Mouse (Mus musculus) hindbrain, embryonic 14.5 days (tissue): Measurements from ENCODE around the gene Phf23. TPM values are rescaled to one million over a fixed set of nuclear protein-coding genes. Genes with fewer than 3 reads are reported as not detected.

Experiments used
- ATAC-seq: fragments of 200-750 bp; cut with Nextera tagmentation; 2 replicates; pipeline ENCODE4 v1.8.0; 2017; ENCODE audit warnings: moderate number of reproducible peaks, mild to moderate bottlenecking, moderate TSS enrichment, moderate library complexity; ENCODE audit not compliant: low FRiP score
- DNase-seq: peaks from one replicate; pipeline ENCODE4 v3.0.0-alpha.2; 2015; ENCODE audit warnings: low spot score
- H3K27ac ChIP-seq: fragments of 300-500 bp; sonication (generic); 2 replicates; pipeline ENCODE4 v1.5.1; 2014; ENCODE audit warnings: mild to moderate bottlenecking, moderate library complexity
- H3K27me3 ChIP-seq: fragments of 300-500 bp; sonication (generic); 2 replicates; pipeline ENCODE4 v1.6.1; 2014; ENCODE audit warnings: mild to moderate bottlenecking, low read length, mixed read lengths; ENCODE audit not compliant: control insufficient read depth, insufficient read depth
- H3K36me3 ChIP-seq: fragments of 300-500 bp; sonication (generic); replicated peaks from 2 replicates; pipeline ENCODE4 v1.6.1; 2014; ENCODE audit not compliant: control insufficient read depth, insufficient read depth
- H3K4me1 ChIP-seq: fragments of 300-500 bp; sonication (generic); replicated peaks from 2 replicates; pipeline ENCODE4 v1.6.1; 2014; ENCODE audit warnings: antibody characterized with exemption, low read length, mixed read lengths; ENCODE audit not compliant: control insufficient read depth, insufficient read depth
- H3K4me2 ChIP-seq: fragments of 300-500 bp; sonication (generic); replicated peaks from 2 replicates; pipeline ENCODE4 v1.6.1; 2014; ENCODE audit warnings: mild to moderate bottlenecking, moderate library complexity
- H3K4me3 ChIP-seq: fragments of 300-500 bp; sonication (generic); replicated peaks from 2 replicates; pipeline ENCODE4 v1.5.1; 2014; ENCODE audit warnings: mild to moderate bottlenecking, low read length
- H3K9ac ChIP-seq: fragments of 300-500 bp; sonication (generic); 2 replicates; pipeline ENCODE4 v1.6.1; 2014
- H3K9me3 ChIP-seq: fragments of 300-500 bp; sonication (generic); 2 replicates; pipeline ENCODE4 v1.6.1; 2016; ENCODE audit warnings: low read length; ENCODE audit not compliant: control insufficient read depth
- WGBS: fragments of 180-500 bp; shearing (Covaris S2); extraction: QIAGEN DNeasy Blood & Tissue Kit; methylation state at CpG from one replicate; pipeline ENCODE4 v1.1.7; 2014; 5-methylcytosine and 5-hydroxymethylcytosine counted together
- polyA plus RNA-seq: library from polyadenylated mRNA; unstranded; fragments of >200 nt; fragmentation: Nextera tagmentation; extraction: Ambion mirVana; gene quantifications from 2 replicates; pipeline ENCODE4 v1.2.1, GENCODE M21; 2014

The Phf23 gene
- polyA plus RNA-seq, 1 experiment from 2014 or later, result 38.0 TPM

DNA sequence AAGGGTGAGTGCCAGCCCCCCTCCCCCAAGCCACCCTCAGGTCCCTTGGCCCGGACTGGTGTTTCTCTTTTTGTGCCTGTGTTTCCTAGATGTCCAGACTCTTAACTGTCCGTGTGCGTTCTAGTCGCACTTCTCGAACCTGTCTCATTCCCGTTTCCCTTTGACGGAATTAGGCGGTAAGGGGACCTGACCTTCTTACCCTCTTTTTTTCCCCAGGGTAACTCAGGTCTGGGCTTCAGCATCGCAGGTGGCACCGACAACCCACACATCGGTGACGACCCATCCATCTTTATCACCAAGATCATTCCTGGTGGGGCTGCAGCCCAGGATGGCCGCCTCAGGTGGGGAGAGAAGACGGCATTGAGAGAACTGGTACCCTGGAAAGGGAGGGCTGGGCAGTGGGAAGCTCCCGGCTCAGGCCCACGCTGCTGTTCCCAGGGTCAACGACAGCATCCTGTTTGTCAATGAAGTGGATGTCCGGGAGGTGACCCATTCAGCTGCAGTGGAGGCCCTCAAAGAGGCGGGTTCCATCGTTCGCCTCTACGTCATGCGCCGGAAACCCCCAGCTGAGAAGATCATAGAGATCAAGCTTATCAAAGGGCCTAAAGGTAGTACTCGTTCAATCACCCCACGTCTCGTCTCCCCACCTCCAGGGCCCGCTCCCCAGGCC lies 35.2 kb downstream of the Phf23 start:
- no peak overlapping the region; the same call in 1 of the 2 replicates for H3K4me3 ChIP-seq
- WGBS, result 86% methylated on average over 28 of the region's 28 CpGs
- peaks cover 43% of the 10 kb centered on the region for H3K4me1 ChIP-seq

DNA sequence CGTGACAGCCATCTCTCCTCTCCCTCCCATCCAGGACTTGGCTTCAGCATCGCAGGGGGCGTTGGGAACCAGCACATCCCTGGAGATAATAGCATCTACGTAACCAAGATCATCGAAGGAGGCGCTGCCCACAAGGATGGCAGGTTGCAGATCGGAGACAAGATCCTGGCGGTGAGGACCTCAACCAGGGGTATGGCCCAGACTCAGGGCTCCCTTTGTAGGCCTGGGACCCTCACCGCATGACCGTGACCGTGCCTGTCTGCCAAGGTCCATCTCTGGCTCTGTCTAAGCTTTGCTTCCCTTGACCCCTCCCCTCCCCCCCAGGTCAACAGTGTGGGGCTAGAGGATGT lies 35.7 kb downstream of the Phf23 start:
- Histone ChIP-seq H3K27me3 (no peaks in the 10 kb centered on the region), H3K4me1 (peaks cover 38% of the 10 kb centered on the region), H3K36me3 (peaks cover 50% of the 10 kb centered on the region), H3K9me3 (no peaks in the 10 kb centered on the region), H3K27ac (no peak overlapping the region), H3K9ac (no peak overlapping the region), H3K4me3 (no peak overlapping the region), H3K4me2 (no peak overlapping the region)
- no peak for DNase-seq
- ATAC-seq, result no peak
- WGBS, result 94% methylated on average over 11 of the region's 11 CpGs

More for the DNA sequence above, 35.2 kb downstream of the Phf23 start:
- Histone ChIP-seq H3K27me3 (no peaks in the 10 kb centered on the region), H3K27ac (peak overlapping the region; percentile 93), H3K36me3 (peaks cover 48% of the 10 kb centered on the region), H3K4me2 (peak overlapping the region; percentile 62), H3K9me3 (no peaks in the 10 kb centered on the region), H3K9ac (peak overlapping the region; percentile 59; the same call in 1 of the 2 replicates)
- ATAC-seq (no peak), DNase-seq (no peak)

DNA sequence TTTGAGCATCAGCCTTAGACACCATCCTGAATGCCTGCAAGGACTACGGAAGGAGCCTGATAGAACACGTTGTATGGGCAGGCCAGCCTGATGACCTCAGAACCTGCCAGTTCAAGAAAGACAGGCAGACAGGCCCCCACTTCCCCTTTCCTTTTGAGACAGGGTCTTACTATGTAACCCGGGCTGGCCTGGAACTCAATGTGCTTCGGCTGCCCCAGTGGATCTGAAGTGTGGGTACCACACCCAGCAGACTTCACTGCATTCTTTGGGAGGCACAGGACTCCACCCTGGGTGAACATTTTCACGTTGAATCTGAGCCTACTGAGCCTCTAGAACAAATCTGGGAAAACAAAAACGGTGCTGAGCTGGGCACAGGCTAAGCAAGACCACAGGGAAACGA lies 42.6 kb downstream of the Phf23 start:
- H3K4me2 ChIP-seq, result no peak overlapping the region
- no peak overlapping the region for H3K9ac ChIP-seq
- DNase-seq (no peak), ATAC-seq (no peak)
- H3K36me3 ChIP-seq, result peaks cover 88% of the 10 kb centered on the region
- WGBS, result 83% methylated on average over 7 of the region's 7 CpGs
- H3K9me3 ChIP-seq, result no peaks in the 10 kb centered on the region
- H3K4me1 ChIP-seq, result no peaks in the 10 kb centered on the region
- no peak overlapping the region for H3K4me3 ChIP-seq
- H3K27me3 ChIP-seq, result no peaks in the 10 kb centered on the region
- H3K27ac ChIP-seq, result no peak overlapping the region

DNA sequence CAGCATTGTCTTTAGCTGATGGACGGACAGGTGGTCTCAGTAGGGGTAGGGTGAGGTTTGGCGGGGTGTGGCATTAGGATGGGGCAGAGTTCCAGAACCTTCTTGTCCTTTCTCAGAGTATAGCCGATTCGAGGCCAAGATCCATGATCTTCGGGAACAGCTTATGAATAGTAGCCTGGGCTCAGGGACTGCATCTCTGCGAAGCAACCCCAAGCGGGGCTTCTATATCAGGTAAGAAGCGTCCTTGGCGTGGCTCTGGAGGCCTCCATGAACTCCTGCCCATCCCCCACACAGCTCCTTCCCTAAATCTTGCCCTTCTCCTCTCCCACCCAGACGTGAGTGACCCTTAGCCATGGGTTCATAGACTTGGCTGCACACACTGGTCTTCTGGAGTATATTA lies 44.1 kb downstream of the Phf23 start:
- no peaks in the 10 kb centered on the region for H3K4me1 ChIP-seq
- H3K4me3 ChIP-seq, result no peak overlapping the region
- H3K4me2 ChIP-seq, result no peak overlapping the region
- H3K27me3 ChIP-seq, result no peaks in the 10 kb centered on the region
- WGBS, result 91% methylated on average over 10 of the region's 10 CpGs
- no peaks in the 10 kb centered on the region for H3K9me3 ChIP-seq
- H3K9ac ChIP-seq, result no peak overlapping the region
- H3K36me3 ChIP-seq, result peaks cover 88% of the 10 kb centered on the region
- ATAC-seq, result no peak
- DNase-seq, result no peak
- no peak overlapping the region for H3K27ac ChIP-seq

DNA sequence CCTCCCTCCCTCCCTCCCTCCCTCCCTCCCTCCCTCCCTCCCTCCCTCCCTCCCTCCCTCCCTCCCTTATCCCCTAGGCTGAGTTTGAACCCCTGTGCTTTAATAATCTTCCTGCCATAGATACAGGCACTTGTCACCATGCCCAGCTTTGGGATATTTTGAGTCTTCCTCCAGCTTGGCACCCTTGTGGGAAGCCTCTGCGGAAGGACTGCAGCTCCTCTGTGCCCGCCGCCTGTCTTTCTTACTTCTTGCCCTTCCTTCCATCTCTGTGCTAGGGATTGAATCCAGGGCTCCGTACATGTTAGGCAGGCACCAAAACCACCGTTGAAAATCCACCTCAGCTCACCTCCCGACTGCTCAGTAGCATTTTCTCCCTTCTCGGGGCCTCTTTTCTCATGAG lies 44.6 kb downstream of the Phf23 start:
- H3K36me3 ChIP-seq, result peaks cover 88% of the 10 kb centered on the region
- no peaks in the 10 kb centered on the region for H3K27me3 ChIP-seq
- H3K9me3 ChIP-seq, result no peaks in the 10 kb centered on the region
- 84% methylated on average over 7 of the region's 7 CpGs for WGBS
- H3K4me1 ChIP-seq, result no peaks in the 10 kb centered on the region
- ATAC-seq (no peak), DNase-seq (no peak)
- no peak overlapping the region for H3K4me2 ChIP-seq
- no peak overlapping the region for H3K4me3 ChIP-seq
- no peak overlapping the region for H3K27ac ChIP-seq
- no peak overlapping the region for H3K9ac ChIP-seq

DNA sequence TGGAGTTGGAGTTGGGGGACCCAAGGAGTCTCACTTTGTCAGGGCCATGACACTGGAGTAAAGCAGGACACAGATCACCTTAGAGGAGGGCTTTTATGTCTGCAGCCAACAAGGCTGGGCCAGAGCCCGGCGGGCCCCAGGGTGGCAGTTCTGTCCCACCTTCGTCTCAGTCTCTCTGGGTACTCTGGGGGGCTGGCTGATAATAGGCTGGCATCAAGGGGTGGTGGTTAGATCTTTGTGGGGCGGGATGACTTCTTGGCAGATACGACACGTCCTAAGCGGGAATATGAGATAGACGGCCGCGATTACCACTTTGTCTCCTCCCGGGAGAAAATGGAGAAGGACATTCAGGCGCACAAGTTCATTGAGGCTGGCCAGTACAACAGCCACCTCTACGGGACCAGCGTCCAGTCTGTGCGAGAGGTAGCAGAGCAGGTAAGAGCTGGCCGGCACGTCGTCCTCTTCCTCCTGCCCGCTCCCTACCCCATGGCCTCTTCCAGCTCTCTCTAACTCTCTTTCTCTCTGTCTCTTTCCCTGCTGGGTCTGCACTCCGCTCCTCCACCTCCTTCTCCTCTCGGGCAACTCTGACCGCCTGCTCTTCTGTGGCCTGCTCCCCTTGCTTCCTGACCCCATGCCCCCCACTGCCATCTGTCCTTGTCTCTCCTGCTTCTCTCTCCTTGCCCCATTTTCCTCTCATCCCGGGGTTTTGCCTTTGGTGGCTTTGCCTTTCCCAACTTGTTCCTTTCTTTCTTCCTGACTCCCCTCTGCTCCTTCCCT lies 46.9 kb downstream of the Phf23 start:
- H3K36me3 ChIP-seq, result peaks cover 80% of the 10 kb centered on the region
- H3K27ac ChIP-seq, result no peak overlapping the region
- no peak overlapping the region for H3K4me2 ChIP-seq
- DNase-seq (no peak), ATAC-seq (no peak)
- no peak overlapping the region for H3K4me3 ChIP-seq
- H3K27me3 ChIP-seq, result no peaks in the 10 kb centered on the region
- no peaks in the 10 kb centered on the region for H3K9me3 ChIP-seq
- WGBS, result 83% methylated on average over 23 of the region's 23 CpGs
- H3K4me1 ChIP-seq, result no peaks in the 10 kb centered on the region
- no peak overlapping the region for H3K9ac ChIP-seq

DNA sequence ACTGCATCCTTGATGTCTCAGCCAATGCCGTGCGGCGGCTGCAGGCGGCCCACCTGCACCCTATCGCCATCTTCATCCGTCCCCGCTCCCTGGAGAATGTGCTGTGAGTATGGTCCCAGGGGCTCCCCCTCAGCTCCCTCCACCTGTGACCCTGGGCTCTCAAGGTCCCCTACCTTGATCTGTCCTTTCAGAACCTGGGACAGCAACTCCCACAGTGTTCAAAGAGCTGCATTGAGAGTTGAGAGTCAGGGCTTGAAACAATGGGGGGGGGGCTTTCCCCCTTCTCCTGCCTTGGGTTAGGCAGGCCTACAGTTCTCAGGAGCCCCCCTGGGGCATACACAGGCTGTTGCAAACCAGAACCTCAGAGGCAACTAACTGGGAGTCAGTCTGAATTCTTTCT lies 48.1 kb downstream of the Phf23 start:
- ATAC-seq (no peak), DNase-seq (no peak)
- 78% methylated on average over 7 of the region's 7 CpGs for WGBS
- Histone ChIP-seq H3K9me3 (no peaks in the 10 kb centered on the region), H3K4me1 (no peaks in the 10 kb centered on the region), H3K27me3 (no peaks in the 10 kb centered on the region), H3K9ac (no peak overlapping the region), H3K4me3 (no peak overlapping the region), H3K36me3 (peaks cover 68% of the 10 kb centered on the region), H3K4me2 (no peak overlapping the region), H3K27ac (no peak overlapping the region)

DNA sequence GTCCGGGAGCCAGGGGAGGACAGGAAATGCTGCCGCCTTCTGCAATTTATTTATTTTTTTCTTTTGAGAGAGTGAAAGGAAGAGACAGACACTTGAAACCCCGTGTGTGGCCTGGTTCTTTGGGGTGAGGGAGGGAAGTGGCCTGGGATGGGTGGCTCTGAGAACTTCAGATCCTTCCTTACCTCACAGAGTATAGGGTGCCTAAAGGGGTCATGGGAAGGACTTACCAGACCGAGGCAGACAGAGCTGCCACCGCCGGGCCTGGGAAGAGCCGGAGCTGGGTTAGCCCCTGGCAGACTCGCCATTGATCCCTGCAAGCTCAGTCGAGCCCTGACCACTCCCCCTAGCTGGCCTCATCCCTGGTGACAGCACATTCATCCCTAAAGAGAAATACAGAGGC lies 49.9 kb downstream of the Phf23 start:
- no peaks in the 10 kb centered on the region for H3K4me1 ChIP-seq
- ATAC-seq (no peak), DNase-seq (no peak)
- H3K9me3 ChIP-seq, result no peaks in the 10 kb centered on the region
- H3K4me2 ChIP-seq, result no peak overlapping the region
- no peaks in the 10 kb centered on the region for H3K27me3 ChIP-seq
- WGBS, result 32% methylated on average over 9 of the region's 9 CpGs
- no peak overlapping the region for H3K27ac ChIP-seq
- no peak overlapping the region for H3K9ac ChIP-seq
- no peak overlapping the region for H3K4me3 ChIP-seq
- peaks cover 52% of the 10 kb centered on the region for H3K36me3 ChIP-seq

DNA sequence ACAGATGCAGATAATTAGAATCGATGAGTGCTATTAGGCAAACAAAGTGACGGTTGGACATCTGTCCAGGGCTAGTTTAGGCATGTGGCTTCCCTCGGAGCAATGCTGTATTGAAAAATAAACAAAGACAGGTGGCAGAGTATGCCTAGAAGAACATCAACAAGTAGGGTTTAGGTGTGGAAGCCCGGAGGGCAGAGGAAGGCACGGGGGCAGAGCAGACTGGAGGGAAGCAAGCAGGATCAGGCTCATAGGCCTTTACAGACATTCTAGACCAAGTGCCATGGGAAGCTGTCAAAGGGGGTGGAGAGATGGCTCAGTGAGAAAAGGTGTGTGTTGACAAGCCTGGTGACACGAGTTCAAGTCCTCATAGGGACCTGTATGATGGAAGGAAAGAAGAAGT lies 53.8 kb downstream of the Phf23 start:
- no peaks in the 10 kb centered on the region for H3K9me3 ChIP-seq
- no peaks in the 10 kb centered on the region for H3K27me3 ChIP-seq
- no peak overlapping the region for H3K4me3 ChIP-seq
- WGBS, result 74% methylated on average over 6 of the region's 6 CpGs
- H3K4me1 ChIP-seq, result no peaks in the 10 kb centered on the region
- no peak overlapping the region for H3K27ac ChIP-seq
- DNase-seq (no peak), ATAC-seq (no peak)
- H3K4me2 ChIP-seq, result no peak overlapping the region
- peaks cover 15% of the 10 kb centered on the region for H3K36me3 ChIP-seq
- H3K9ac ChIP-seq, result no peak overlapping the region
